Mouse (Mus musculus) 3134 (cell line): ENCODE results near the gene Sirt6.

Experiments used
- DNase-seq: peaks from one replicate; pipeline ENCODE4 v3.0.0-alpha.2; 2011; ENCODE audit warnings: low spot score; ENCODE audit not compliant: insufficient read length; ENCODE audit errors: extremely low read depth

The Sirt6 gene

GRCm38 (mm10) chr10:81596611-81597010 lies 31.0 kb downstream of the Sirt6 start:
- DNase-seq: peak; percentile 73

GRCm38 (mm10) chr10:81595599-81595998 lies 32.0 kb downstream of the Sirt6 start:
- no peak for DNase-seq

- no peak for DNase-seq
These were observed 33.7 kb downstream of the Sirt6 start for GRCm38 (mm10) chr10:81593935-81594334.

DNA sequence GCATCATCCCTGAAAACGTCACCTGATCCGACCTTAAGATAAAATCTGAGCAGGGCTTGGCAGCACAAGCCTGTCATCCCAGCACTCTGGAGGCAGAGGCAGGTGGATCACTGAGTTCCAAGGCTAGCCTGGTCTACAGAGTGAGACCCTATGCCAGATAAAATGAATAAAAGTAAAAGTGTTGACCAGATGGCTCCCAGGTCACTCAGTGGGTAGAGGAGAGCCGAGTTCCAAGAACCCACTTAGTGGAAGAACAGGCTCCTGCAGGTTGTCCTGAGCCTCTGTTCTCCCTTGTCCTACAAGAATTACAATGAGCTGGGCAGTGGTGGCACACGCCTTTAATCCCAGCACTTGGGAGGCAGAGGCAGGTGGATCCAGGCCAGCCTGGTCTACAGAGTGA lies 34.4 kb downstream of the Sirt6 start:
- no peak for DNase-seq

DNA sequence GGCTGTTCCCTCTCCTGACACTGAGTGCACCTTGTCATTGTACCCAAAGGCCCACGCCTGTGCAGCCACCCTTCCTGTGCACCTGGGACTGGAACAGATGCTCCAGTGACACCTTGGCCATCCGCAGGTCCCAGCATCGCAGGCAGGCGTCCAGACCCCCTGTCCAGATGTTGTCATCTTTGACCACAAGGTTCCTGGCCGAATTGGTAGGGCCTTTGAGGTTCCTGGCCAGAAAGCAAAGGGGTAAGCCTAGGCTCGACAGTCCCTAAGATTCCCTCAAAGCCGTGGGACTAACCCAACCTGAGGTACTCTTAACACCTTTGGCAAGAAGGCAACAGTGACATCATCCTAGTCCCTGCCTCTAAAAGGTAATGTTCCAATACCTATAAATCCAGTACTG lies 35.0 kb downstream of the Sirt6 start:
- no peak for DNase-seq

DNA sequence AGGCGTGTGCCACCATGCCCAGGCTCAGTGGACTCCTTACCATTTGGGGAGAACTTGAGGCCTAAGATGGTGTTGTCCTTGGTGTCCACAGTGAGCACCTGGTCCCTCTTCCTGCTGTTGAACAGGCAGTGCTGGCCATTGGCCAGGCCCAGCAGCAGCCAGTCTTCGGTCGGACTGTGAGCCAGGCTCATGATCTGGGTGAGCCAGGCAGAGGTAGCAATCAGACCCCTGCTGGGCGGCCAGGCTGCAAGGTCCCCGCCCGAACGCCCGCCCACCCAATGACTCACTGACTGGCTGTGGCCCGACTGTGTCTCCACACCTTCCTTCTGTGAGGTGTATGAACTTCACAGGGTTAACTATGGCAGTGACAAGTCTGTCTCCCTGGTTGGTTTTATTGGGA lies 35.8 kb downstream of the Sirt6 start:
- DNase-seq: peak; percentile 37

- no peak for DNase-seq
These were observed 38.9 kb downstream of the Sirt6 start for GRCm38 (mm10) chr10:81588739-81589138.

GRCm38 (mm10) chr10:81583347-81583746 lies 44.2 kb downstream of the Sirt6 start:
- DNase-seq: no peak

DNA sequence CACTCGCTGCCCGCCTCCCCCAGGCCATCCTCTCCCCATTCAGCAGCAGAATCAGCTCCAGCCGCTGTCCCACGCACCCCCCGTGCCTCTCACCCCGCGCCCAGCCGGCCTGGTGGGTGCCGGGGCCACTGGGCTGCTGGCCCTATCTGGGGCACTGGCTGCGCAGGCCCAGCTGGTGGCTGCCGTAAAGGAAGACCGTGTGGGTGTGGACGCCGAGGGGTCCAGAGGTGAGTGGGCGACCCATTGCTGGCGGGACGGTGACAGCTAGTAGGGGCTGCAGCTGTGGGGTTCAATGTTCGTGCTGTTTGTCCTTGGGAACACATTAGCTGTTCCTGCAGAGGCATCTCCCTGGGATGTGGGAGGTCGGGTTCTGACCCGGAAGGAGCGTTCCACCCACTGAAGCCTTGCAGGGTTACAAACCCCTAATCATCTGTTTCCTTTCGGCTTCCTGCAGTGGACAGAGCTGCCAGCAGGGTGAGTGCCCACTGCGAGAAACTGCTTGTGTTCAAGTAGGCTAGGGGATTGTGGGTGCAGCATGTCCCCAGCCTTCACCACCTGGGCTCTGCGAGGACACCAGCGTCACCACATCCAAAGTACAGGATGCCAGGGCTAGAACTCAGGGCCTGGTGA lies 47.0 kb downstream of the Sirt6 start:
- DNase-seq: no peak

DNA sequence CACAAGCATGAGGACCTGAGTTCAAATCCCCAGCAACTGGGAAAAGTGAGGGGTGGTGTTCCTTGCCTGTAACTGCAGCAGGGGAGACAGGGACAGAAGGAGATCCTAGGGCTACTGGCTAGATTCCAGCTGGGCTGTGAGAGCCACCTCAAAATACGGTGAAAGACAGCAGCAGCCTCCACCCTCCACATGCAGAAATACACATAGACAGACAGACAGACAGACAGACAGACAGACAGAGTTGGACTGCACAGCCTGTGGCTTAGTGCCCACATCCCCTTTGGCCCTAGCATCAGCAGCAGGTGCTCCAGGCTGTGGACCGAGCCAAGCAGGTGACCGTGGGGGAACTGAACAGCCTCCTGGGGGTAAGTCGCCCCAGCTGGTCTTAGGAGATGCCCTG lies 47.6 kb downstream of the Sirt6 start:
- no peak for DNase-seq

GRCm38 (mm10) chr10:81575695-81576094 lies 51.9 kb downstream of the Sirt6 start:
- no peak for DNase-seq

- DNase-seq: peak; percentile 48
These were observed 52.4 kb downstream of the Sirt6 start for GRCm38 (mm10) chr10:81575208-81575631.

- DNase-seq: no peak
These were observed 53.2 kb downstream of the Sirt6 start, which contains the start of gene Tle2 for GRCm38 (mm10) chr10:81574081-81575056. Gene Tle2 (plus strand): TSS chr10:81574561.

- DNase-seq: no peak
These were observed 54.6 kb downstream of the Sirt6 start for GRCm38 (mm10) chr10:81572975-81573374.

DNA sequence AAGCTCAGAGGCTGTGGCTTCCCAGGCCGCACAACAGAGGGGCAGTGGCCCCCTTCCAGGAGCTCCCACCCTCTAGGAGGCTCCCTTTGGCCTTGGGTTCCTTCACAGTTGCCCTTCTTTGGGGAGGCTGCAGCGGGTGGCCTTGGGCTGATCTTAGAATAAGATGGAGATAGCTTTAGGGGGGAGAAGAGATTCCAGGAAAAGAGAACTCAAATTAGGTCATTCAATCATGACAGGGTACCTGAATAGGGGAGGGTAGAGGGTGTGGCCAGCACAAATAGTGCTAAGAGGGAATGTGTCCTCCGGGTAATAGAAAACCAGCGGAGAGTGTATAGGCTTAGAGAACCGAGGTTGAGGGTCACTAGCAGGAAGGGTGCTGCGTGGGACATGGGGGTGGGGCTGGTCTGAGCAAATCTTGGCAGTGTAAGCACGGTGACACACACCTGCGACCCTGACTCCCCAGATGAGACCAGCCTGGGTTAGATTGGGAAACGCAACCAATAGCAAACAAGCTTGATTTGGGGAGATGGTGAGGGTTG lies 55.4 kb downstream of the Sirt6 start:
- DNase-seq: no peak
